Mouse (Mus musculus): ENCODE measurements around the gene Serac1. TPM values are rescaled to one million over a fixed set of nuclear protein-coding genes. Genes with fewer than 3 reads are reported as not detected.

Serac1 gene
- total RNA-seq, 2 experiments from 2014 or later: 6.5 to 7.3 TPM

DNA sequence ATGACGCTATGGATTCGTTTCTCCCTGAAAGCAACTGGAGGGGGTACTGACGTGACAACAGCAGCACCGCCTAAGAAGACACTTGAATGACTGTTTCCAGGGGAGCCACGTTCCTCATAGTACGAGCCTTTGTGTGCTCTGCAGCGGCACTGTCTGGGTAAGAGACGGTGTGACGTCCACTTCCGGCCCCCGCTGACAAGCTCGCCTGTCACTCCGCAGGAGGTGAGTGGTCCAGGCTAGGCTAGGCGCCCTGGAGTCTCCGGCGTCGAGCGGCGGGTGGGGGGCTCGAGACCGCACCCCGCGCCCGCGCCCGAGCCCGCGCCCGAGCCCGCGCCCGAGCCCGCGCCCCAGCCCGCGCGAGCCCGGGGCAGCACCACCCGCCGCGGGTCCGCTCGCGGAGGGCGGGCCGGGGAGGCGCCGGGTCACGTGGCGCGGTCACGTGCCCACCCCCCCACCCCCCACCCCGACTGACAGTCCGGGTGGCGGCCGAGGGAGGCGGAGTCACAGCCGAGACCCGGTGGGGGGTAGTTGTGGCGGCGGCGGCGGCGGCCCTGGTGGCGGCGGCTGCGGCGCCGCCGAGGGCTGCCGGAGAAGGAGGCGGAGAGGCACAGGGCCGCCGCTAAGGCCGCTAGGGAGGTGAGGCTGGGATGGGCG, 26.9 kb upstream of the Serac1 start, which contains the start of gene Tulp4:
Tulp4 (plus strand) TSS at position 77 of the 654 bp plus-strand sequence.
- H3K4me3 ChIP-seq: peak within 1 kb of the TSS; percentile 91
- intact Hi-C loops (cut with DNase I): loop anchor here (5.0 kb wide), 2 partner anchors 36 to 56 kb away; no protein-coding TSS in a partner anchor
- peak; percentile 92 for DNase-seq
- H3K27ac ChIP-seq: peak within 1 kb of the TSS; percentile 96
- TF ChIP-seq CTCF (IDR thresholded peaks at IDR 0.05): 0 out of 2 replicates have a peak, but pooled peaks have one; percentile 6

- intact Hi-C loops (cut with DNase I): no loop called here
- H3K4me3 ChIP-seq: no peak overlapping the region
- no peak overlapping the region for H3K27ac ChIP-seq
- no peak for TF ChIP-seq CTCF (IDR thresholded peaks at IDR 0.05)
- peak; percentile 60 for DNase-seq
Observed at GRCm38 (mm10) chr17:6103566-6103965, 24.0 kb upstream of the Serac1 start.

- Histone ChIP-seq H3K4me3 (no peak overlapping the region), H3K27ac (no peak overlapping the region)
- intact Hi-C loops (cut with DNase I): no loop called here
- no peak for DNase-seq
- TF ChIP-seq CTCF (IDR thresholded peaks at IDR 0.05): no peak
Observed at GRCm38 (mm10) chr17:6102287-6102686, 22.7 kb upstream of the Serac1 start.

DNA sequence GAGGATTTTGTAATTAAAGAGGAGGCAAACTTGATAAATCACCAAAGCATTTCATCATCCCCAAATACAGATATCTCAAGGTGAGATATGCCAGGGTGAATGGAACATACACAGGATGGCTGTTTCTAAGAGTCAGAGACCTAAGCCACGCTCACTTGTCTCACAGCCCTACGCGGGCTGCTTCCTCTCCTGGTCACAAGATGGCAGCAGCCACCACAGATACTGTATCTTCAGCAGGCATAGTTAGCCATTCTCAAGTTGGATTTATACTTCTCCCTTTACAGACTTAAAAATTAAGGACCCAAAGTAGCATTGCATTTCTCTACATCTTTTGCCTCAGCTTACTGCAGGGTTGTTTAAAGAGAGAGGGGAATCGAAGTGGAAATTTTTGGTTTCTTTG, 18.3 kb upstream of the Serac1 start:
- TF ChIP-seq CTCF (IDR thresholded peaks at IDR 0.05): peak; percentile 96
- Histone ChIP-seq H3K27ac (no peak overlapping the region), H3K4me3 (no peak overlapping the region)
- peak; percentile 51 for DNase-seq
- intact Hi-C loops (cut with DNase I): no loop called here

GRCm38 (mm10) chr17:6095579-6095978, 16.0 kb upstream of the Serac1 start:
- Histone ChIP-seq H3K27ac (no peak overlapping the region), H3K4me3 (no peak overlapping the region)
- peak; percentile 46 for TF ChIP-seq CTCF (IDR thresholded peaks at IDR 0.05)
- no peak for DNase-seq
- intact Hi-C loops (cut with DNase I): no loop called here

DNA sequence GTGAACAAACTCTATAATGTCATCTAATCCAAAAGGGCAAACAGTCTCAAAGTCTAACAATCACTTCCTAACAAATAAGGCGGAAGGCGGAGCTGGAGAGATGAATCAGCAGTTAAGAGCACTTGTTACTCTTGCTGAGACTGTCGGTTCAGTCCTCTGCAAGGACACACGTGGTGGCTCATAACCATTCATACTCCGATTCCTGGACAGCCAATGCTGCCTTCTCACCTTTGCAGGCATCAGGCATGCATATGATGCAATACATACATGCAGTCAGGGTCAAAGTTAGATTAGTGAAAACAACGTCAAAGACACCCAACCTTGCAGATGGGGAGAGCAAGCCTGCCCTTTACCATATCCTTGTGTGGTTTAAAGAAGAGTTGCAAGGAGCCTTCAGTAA, 12.1 kb upstream of the Serac1 start:
- H3K27ac ChIP-seq: no peak overlapping the region
- no peak for TF ChIP-seq CTCF (IDR thresholded peaks at IDR 0.05)
- intact Hi-C loops (cut with DNase I): no loop called here
- no peak for DNase-seq
- H3K4me3 ChIP-seq: no peak overlapping the region

DNA sequence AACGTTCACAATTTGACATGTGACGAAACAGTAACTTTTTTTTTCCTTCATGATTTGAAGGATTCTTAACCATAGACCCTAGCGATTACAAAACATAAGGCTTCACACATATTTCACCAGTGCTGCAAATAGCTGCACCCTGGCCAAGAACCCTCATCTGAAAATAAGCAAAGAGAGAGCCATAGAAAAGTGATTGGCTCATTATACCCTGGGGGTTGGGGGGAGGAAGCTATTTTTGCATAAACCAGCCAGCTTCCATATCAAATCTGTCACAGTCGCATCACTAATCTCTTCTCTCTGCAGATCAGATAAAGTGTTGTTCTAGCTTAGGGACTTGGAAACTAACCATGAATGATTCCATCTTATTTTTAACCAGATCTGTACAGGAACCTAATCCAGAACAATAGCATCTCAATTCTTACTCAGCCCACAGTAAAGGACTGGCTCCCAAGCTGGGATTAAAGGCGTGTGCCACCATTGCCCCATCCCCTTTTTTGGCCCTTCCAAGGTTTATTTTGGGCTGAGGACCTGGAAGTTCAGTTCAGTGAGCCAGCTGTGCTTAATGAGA, 3.9 kb upstream of the Serac1 start:
- DNase-seq: no peak
- Histone ChIP-seq H3K4me3 (no peak overlapping the region), H3K27ac (no peak overlapping the region)
- intact Hi-C loops (cut with DNase I): no loop called here
- no peak for TF ChIP-seq CTCF (IDR thresholded peaks at IDR 0.05)

DNA sequence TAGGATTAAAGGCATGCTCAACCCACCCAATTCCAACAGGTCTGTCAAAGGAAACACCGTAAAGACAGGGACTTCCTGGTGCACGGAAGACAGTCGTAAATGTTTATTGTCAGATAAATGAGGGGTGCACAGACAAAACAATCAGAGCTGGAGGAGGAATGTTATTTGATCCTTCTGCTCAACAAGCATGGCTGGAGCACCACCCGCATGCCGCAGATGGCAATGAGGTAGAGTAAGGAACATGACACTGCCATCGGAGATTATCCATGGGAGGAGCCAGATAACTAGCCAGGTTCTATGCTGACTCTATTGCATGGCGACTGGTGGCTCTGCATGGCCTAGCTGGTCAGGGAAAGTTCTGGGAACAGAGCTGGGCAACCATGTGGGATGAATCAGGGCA, 6.1 kb downstream of the Serac1 start:
- intact Hi-C loops (cut with DNase I): no loop called here
- Histone ChIP-seq H3K4me3 (no peak overlapping the region), H3K27ac (no peak overlapping the region)
- DNase-seq: no peak
- TF ChIP-seq CTCF (IDR thresholded peaks at IDR 0.05): no peak

DNA sequence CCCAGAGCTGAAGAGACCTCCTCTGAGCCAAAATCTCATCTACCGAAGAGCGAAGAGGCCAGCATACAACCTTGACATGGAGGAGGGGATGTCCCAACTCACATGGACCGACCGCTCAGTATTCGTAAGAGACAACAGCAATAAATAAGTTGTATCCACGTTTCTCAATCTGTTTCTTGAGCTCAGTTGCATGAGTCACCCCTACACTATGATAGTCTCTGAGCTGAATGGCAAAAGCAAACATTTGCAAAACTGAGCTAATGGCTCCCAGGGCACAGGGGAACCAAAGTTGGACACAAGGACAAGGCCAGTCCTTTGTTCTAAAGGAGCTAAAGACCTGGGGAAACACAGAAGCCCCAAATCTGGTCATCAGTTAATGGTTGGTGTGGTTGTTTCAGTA, 9.7 kb downstream of the Serac1 start:
- Histone ChIP-seq H3K27ac (no peak overlapping the region), H3K4me3 (no peak overlapping the region)
- no peak for TF ChIP-seq CTCF (IDR thresholded peaks at IDR 0.05)
- intact Hi-C loops (cut with DNase I): no loop called here
- DNase-seq: no peak

- DNase-seq: no peak
- intact Hi-C loops (cut with DNase I): no loop called here
- no peak overlapping the region for H3K27ac ChIP-seq
- H3K4me3 ChIP-seq: no peak overlapping the region
- no peak for TF ChIP-seq CTCF (IDR thresholded peaks at IDR 0.05)
Observed at GRCm38 (mm10) chr17:6067613-6068012, 11.9 kb downstream of the Serac1 start.

- no peak for TF ChIP-seq CTCF (IDR thresholded peaks at IDR 0.05)
- peak; percentile 41 for DNase-seq
- H3K4me3 ChIP-seq: no peak overlapping the region
- no peak overlapping the region for H3K27ac ChIP-seq
- intact Hi-C loops (cut with DNase I): no loop called here
Observed at GRCm38 (mm10) chr17:6066021-6066420, 13.5 kb downstream of the Serac1 start.

GRCm38 (mm10) chr17:6063532-6063931, 16.0 kb downstream of the Serac1 start:
- H3K27ac ChIP-seq: peak overlapping the region; percentile 60
- no peak overlapping the region for H3K4me3 ChIP-seq
- intact Hi-C loops (cut with DNase I): no loop called here
- no peak for DNase-seq
- TF ChIP-seq CTCF (IDR thresholded peaks at IDR 0.05): no peak

GRCm38 (mm10) chr17:6062793-6063192, 16.7 kb downstream of the Serac1 start:
- peak overlapping the region; percentile 60 for H3K27ac ChIP-seq
- no peak for TF ChIP-seq CTCF (IDR thresholded peaks at IDR 0.05)
- no peak overlapping the region for H3K4me3 ChIP-seq
- intact Hi-C loops (cut with DNase I): no loop called here
- peak; percentile 54 for DNase-seq

DNA sequence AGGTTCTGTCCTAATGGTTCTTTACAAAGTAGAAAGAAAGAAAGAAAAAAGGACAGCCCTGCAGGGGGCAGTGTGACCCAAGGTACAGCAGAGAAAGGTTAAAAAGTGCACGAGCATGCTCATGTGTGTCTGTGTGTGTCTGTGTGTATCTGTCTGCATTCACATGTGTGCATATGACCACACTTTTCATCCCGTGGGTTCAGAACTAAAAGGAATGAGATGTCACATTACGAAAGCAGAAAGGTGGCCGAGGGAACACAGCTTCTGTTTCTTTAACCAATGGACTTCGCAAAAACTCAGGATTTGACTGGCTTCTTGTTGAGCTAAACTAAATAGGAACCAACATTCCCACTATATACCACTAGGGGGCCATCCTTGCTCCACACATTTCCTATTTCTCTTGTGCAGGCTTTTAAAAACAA, 24.6 kb downstream of the Serac1 start:
- DNase-seq: peak; percentile 29
- Histone ChIP-seq H3K4me3 (no peak overlapping the region), H3K27ac (no peak overlapping the region)
- peak; percentile 59 for TF ChIP-seq CTCF (IDR thresholded peaks at IDR 0.05)
- intact Hi-C loops (cut with DNase I): no loop called here

Measured in gastrocnemius, adult 2 months (tissue).